In genomic region chr19:5001666-5002406, GRCm38 (mm10) we compare ENCODE assay signal across 8 mouse cellular contexts. TPM values are rescaled to one million over a fixed set of nuclear protein-coding genes. Genes with fewer than 3 reads are reported as not detected.
A peak's percentile ranks its signal among the peaks of the same experiment; 100 is the strongest.
DNase-seq lines count a peak whose midpoint lies in the region; ATAC-seq and TF ChIP-seq lines count a peak whose summit lies in the region.

No protein-coding gene starts in this region.

- peak overlapping the region; percentile 55; the same call in 1 of the 2 replicates for H3K27ac ChIP-seq in forebrain, embryonic 11.5 days (ENCODE audit: low read depth, low read length)
- H3K27ac ChIP-seq in heart, postnatal 0 days (ENCODE audit: low read depth), result no peak overlapping the region
- no peak overlapping the region for H3K27ac ChIP-seq in liver, embryonic 14.5 days
- peak overlapping the region; percentile 92 for H3K27ac ChIP-seq in neural tube, embryonic 13.5 days (replicated peaks)
- peak overlapping the region; percentile 78 for H3K27ac ChIP-seq in stomach, postnatal 0 days (replicated peaks)

- TF ChIP-seq EP300 in heart, postnatal 0 days (IDR thresholded peaks at IDR 0.05; ENCODE audit: low read depth), result no peak
- TF ChIP-seq EP300 in liver, embryonic 14.5 days (IDR thresholded peaks at IDR 0.05; ENCODE audit: low read depth), result no peak
- no peak for TF ChIP-seq EP300 in stomach, postnatal 0 days (optimal IDR thresholded peaks at IDR 0.05)

- DNase-seq in CD8-positive naive resting alpha-beta T cell, adult 2 months (ENCODE audit: low read depth in 2 of 2, low spot score in 2 of 2), result peak; percentile 83 to 88
- DNase-seq in c-Kit-positive CD71-negative TER-119-negative erythroid progenitor cells, embryonic 14.5 days (ENCODE audit: low read depth), result peak; percentile 79
- peak; percentile 92 for DNase-seq in forebrain, embryonic 11.5 days (ENCODE audit: low spot score)
- DNase-seq in heart, postnatal 0 days (ENCODE audit: low spot score), result peak; percentile 70
- peak; percentile 57 to 83 for DNase-seq in kidney, postnatal 36 days
- peak in 2 of 3 experiments; percentile 32 to 37 for DNase-seq in liver, embryonic 14.5 days (ENCODE audit: low read depth in 3 of 3, low spot score in 3 of 3)
- DNase-seq in stomach, postnatal 0 days (ENCODE audit: low spot score), result peak; percentile 76

- peak overlapping the region; percentile 49 for H3K9ac ChIP-seq in forebrain, embryonic 11.5 days (ENCODE audit: low read length)
- no peak overlapping the region for H3K9ac ChIP-seq in heart, postnatal 0 days (replicated peaks; ENCODE audit: low read depth, low read length)
- no peak overlapping the region for H3K9ac ChIP-seq in liver, embryonic 14.5 days (replicated peaks)
- peak overlapping the region; percentile 70 for H3K9ac ChIP-seq in neural tube, embryonic 13.5 days
- no peak overlapping the region for H3K9ac ChIP-seq in stomach, postnatal 0 days (ENCODE audit: low read length)

- H3K4me3 ChIP-seq in forebrain, embryonic 11.5 days (ENCODE audit: low read depth, low read length), result peak overlapping the region; percentile 29
- H3K4me3 ChIP-seq in heart, postnatal 0 days (ENCODE audit: low read depth, low read length), result peak overlapping the region; percentile 18; the same call in 1 of the 2 replicates
- no peak overlapping the region for H3K4me3 ChIP-seq in liver, embryonic 14.5 days (ENCODE audit: insufficient read depth in 1 of 2, low read depth in 2 of 2, low read length in 2 of 2)
- H3K4me3 ChIP-seq in neural tube, embryonic 13.5 days, result peak overlapping the region; percentile 33
- H3K4me3 ChIP-seq in stomach, postnatal 0 days (ENCODE audit: low read depth, low read length), result peak overlapping the region; percentile 8; the same call in 1 of the 2 replicates

- no peaks in the 10 kb centered on the region for H3K9me3 ChIP-seq in forebrain, embryonic 11.5 days (ENCODE audit: control insufficient read depth, low read length)
- no peaks in the 10 kb centered on the region for H3K9me3 ChIP-seq in heart, postnatal 0 days (replicated peaks; ENCODE audit: control insufficient read depth, low read length)
- no peaks in the 10 kb centered on the region for H3K9me3 ChIP-seq in liver, embryonic 14.5 days (ENCODE audit: control insufficient read depth, low read length)
- H3K9me3 ChIP-seq in neural tube, embryonic 13.5 days, result no peaks in the 10 kb centered on the region
- no peaks in the 10 kb centered on the region for H3K9me3 ChIP-seq in stomach, postnatal 0 days (ENCODE audit: control insufficient read depth, low read length)

- ATAC-seq in forebrain, embryonic 11.5 days (replicated peaks; ENCODE audit: low FRiP score), result peak; percentile 95
- peak; percentile 85 for ATAC-seq in heart, postnatal 0 days (ENCODE audit: insufficient read depth, low read depth)
- no peak for ATAC-seq in liver, embryonic 14.5 days (ENCODE audit: insufficient read depth)
- ATAC-seq in neural tube, embryonic 13.5 days (ENCODE audit: low read depth), result peak; percentile 98
- ATAC-seq in stomach, postnatal 0 days (ENCODE audit: low FRiP score, low TSS enrichment), result peak; percentile 90

- no peaks in the 10 kb centered on the region for H3K36me3 ChIP-seq in forebrain, embryonic 11.5 days (ENCODE audit: control insufficient read depth, insufficient read depth, low read length)
- no peaks in the 10 kb centered on the region for H3K36me3 ChIP-seq in heart, postnatal 0 days (replicated peaks; ENCODE audit: control insufficient read depth, insufficient read depth, low read length)
- no peaks in the 10 kb centered on the region for H3K36me3 ChIP-seq in liver, embryonic 14.5 days (replicated peaks; ENCODE audit: control insufficient read depth, insufficient read depth, low read depth)
- H3K36me3 ChIP-seq in neural tube, embryonic 13.5 days, result no peaks in the 10 kb centered on the region
- no peaks in the 10 kb centered on the region for H3K36me3 ChIP-seq in stomach, postnatal 0 days (ENCODE audit: control insufficient read depth, insufficient read depth, low read length)

- H3K4me2 ChIP-seq in forebrain, embryonic 11.5 days (ENCODE audit: low read depth, low read length, severe bottlenecking), result peak overlapping the region; percentile 63
- peak overlapping the region; percentile 53 for H3K4me2 ChIP-seq in heart, postnatal 0 days (ENCODE audit: low read depth, low read length)
- no peak overlapping the region for H3K4me2 ChIP-seq in liver, embryonic 14.5 days (ENCODE audit: low read depth)
- H3K4me2 ChIP-seq in neural tube, embryonic 13.5 days, result peak overlapping the region; percentile 63
- H3K4me2 ChIP-seq in stomach, postnatal 0 days (replicated peaks; ENCODE audit: low read depth), result peak overlapping the region; percentile 44

- TF ChIP-seq CTCF in heart, postnatal 0 days (IDR thresholded peaks at IDR 0.05; ENCODE audit: low read depth), result peak; percentile 91
- TF ChIP-seq CTCF in liver, embryonic 14.5 days (IDR thresholded peaks at IDR 0.05; ENCODE audit: low read depth), result peak; percentile 88
- peak; percentile 89 for TF ChIP-seq CTCF in stomach, postnatal 0 days (IDR thresholded peaks at IDR 0.05; ENCODE audit: low read depth)

- H3K27me3 ChIP-seq in forebrain, embryonic 11.5 days (ENCODE audit: control insufficient read depth, insufficient read depth, low read length), result 0 out of 2 replicates have a peak, but pooled peaks cover 2% of the 10 kb centered on the region
- no peaks in the 10 kb centered on the region for H3K27me3 ChIP-seq in heart, postnatal 0 days (ENCODE audit: control insufficient read depth, insufficient read depth, low read length)
- H3K27me3 ChIP-seq in liver, embryonic 14.5 days (ENCODE audit: control insufficient read depth, insufficient read depth, low read length), result no peaks in the 10 kb centered on the region; the same call in 1 of the 2 replicates
- H3K27me3 ChIP-seq in neural tube, embryonic 13.5 days, result peaks cover 25% of the 10 kb centered on the region
- H3K27me3 ChIP-seq in stomach, postnatal 0 days (ENCODE audit: control insufficient read depth, insufficient read depth, low read length), result no peaks in the 10 kb centered on the region

- H3K4me1 ChIP-seq in forebrain, embryonic 11.5 days (replicated peaks; ENCODE audit: control insufficient read depth, insufficient read depth, low read length), result no peaks in the 10 kb centered on the region
- peaks cover 8% of the 10 kb centered on the region; the same call in 1 of the 2 replicates for H3K4me1 ChIP-seq in heart, postnatal 0 days (ENCODE audit: control insufficient read depth, insufficient read depth)
- H3K4me1 ChIP-seq in liver, embryonic 14.5 days (replicated peaks; ENCODE audit: control insufficient read depth in 2 of 2, insufficient read depth in 2 of 2, low read length in 1 of 2), result no peaks in the 10 kb centered on the region
- peaks cover 29% of the 10 kb centered on the region for H3K4me1 ChIP-seq in neural tube, embryonic 13.5 days (replicated peaks)
- H3K4me1 ChIP-seq in stomach, postnatal 0 days (replicated peaks; ENCODE audit: control insufficient read depth, insufficient read depth), result no peaks in the 10 kb centered on the region

- under 1% methylated on average over 39 of the region's 39 CpGs for WGBS in forebrain, embryonic 11.5 days
- under 1% methylated on average over 39 of the region's 39 CpGs for WGBS in heart, postnatal 0 days
- WGBS in liver, embryonic 14.5 days (ENCODE audit: insufficient replicate concordance), result 3% methylated on average over 39 of the region's 39 CpGs
- under 1% methylated on average over 39 of the region's 39 CpGs for WGBS in neural tube, embryonic 13.5 days
- under 1% methylated on average over 39 of the region's 39 CpGs for WGBS in stomach, postnatal 0 days

RNA-seq across cellular contexts. Expression of gene Npas4, which starts 11.7 kb away (rescaled TPM):
- not detected in 2 replicates for polyA plus RNA-seq in forebrain, embryonic 11.5 days (2014; fragmentation: Nextera tagmentation; extraction: Ambion mirVana)
- 0.15 TPM in 1 of 2 replicates, not detected in the other for total RNA-seq in heart, postnatal 0 days (2014; rRNA removed; ENCODE audit: low replicate concordance)
- 0.03 TPM in 1 of 2 replicates, not detected in the other for polyA plus RNA-seq in heart, postnatal 0 days (2015; fragmentation: Nextera tagmentation; extraction: Ambion mirVana)
- polyA plus RNA-seq in liver, embryonic 14.5 days (2012; rRNA removed), result 0.11 and 0.12 TPM in 2 replicates
- not detected in 2 replicates for polyA plus RNA-seq in liver, embryonic 14.5 days (2014; fragmentation: Nextera tagmentation; extraction: Ambion mirVana)
- 0.12 and 0.25 TPM in 2 replicates for polyA plus RNA-seq in neural tube, embryonic 13.5 days (2015; fragmentation: Nextera tagmentation; extraction: Ambion mirVana)
- polyA plus RNA-seq in stomach, postnatal 0 days (2015; fragmentation: Nextera tagmentation; extraction: Ambion mirVana), result 0.08 and 0.12 TPM in 2 replicates

RNA-seq across cellular contexts. Expression of gene Slc29a2, which starts 21.8 kb away (rescaled TPM):
- 5.5 and 8.3 TPM in 2 replicates for polyA plus RNA-seq in forebrain, embryonic 11.5 days (2014; fragmentation: Nextera tagmentation; extraction: Ambion mirVana)
- total RNA-seq in heart, postnatal 0 days (2014; rRNA removed; ENCODE audit: low replicate concordance), result 13.8 and 17.3 TPM in 2 replicates
- 11.5 and 11.7 TPM in 2 replicates for polyA plus RNA-seq in heart, postnatal 0 days (2015; fragmentation: Nextera tagmentation; extraction: Ambion mirVana)
- polyA plus RNA-seq in liver, embryonic 14.5 days (2012; rRNA removed), result 2.5 and 3.8 TPM in 2 replicates
- polyA plus RNA-seq in liver, embryonic 14.5 days (2014; fragmentation: Nextera tagmentation; extraction: Ambion mirVana), result 0.76 and 0.96 TPM in 2 replicates
- 7.9 TPM in 2 replicates for polyA plus RNA-seq in neural tube, embryonic 13.5 days (2015; fragmentation: Nextera tagmentation; extraction: Ambion mirVana)
- polyA plus RNA-seq in stomach, postnatal 0 days (2015; fragmentation: Nextera tagmentation; extraction: Ambion mirVana), result 1.7 and 1.8 TPM in 2 replicates

RNA-seq across cellular contexts. Expression of gene B4gat1, which starts 36.8 kb away (rescaled TPM):
- polyA plus RNA-seq in forebrain, embryonic 11.5 days (2014; fragmentation: Nextera tagmentation; extraction: Ambion mirVana), result 35.2 and 40.4 TPM in 2 replicates
- 46.2 and 58.3 TPM in 2 replicates for total RNA-seq in heart, postnatal 0 days (2014; rRNA removed; ENCODE audit: low replicate concordance)
- polyA plus RNA-seq in heart, postnatal 0 days (2015; fragmentation: Nextera tagmentation; extraction: Ambion mirVana), result 47.4 and 48.2 TPM in 2 replicates
- 3.4 and 4.2 TPM in 2 replicates for polyA plus RNA-seq in liver, embryonic 14.5 days (2012; rRNA removed)
- 6.5 TPM in 2 replicates for polyA plus RNA-seq in liver, embryonic 14.5 days (2014; fragmentation: Nextera tagmentation; extraction: Ambion mirVana)
- polyA plus RNA-seq in neural tube, embryonic 13.5 days (2015; fragmentation: Nextera tagmentation; extraction: Ambion mirVana), result 61.1 and 64.5 TPM in 2 replicates
- polyA plus RNA-seq in stomach, postnatal 0 days (2015; fragmentation: Nextera tagmentation; extraction: Ambion mirVana), result 22.3 and 23.6 TPM in 2 replicates

RNA-seq across cellular contexts. Expression of gene AC124502.3, which starts 36.9 kb away (rescaled TPM):
- 4.0 and 4.2 TPM in 2 replicates for polyA plus RNA-seq in forebrain, embryonic 11.5 days (2014; fragmentation: Nextera tagmentation; extraction: Ambion mirVana)
- 1.7 TPM in 1 of 2 replicates, not detected in the other for total RNA-seq in heart, postnatal 0 days (2014; rRNA removed; ENCODE audit: low replicate concordance)
- polyA plus RNA-seq in heart, postnatal 0 days (2015; fragmentation: Nextera tagmentation; extraction: Ambion mirVana), result 0.97 and 1.4 TPM in 2 replicates
- polyA plus RNA-seq in liver, embryonic 14.5 days (2012; rRNA removed), result 0.19 and 0.29 TPM in 2 replicates
- polyA plus RNA-seq in liver, embryonic 14.5 days (2014; fragmentation: Nextera tagmentation; extraction: Ambion mirVana), result 0.13 and 0.59 TPM in 2 replicates
- 3.1 and 5.1 TPM in 2 replicates for polyA plus RNA-seq in neural tube, embryonic 13.5 days (2015; fragmentation: Nextera tagmentation; extraction: Ambion mirVana)
- polyA plus RNA-seq in stomach, postnatal 0 days (2015; fragmentation: Nextera tagmentation; extraction: Ambion mirVana), result 0.24 and 1.1 TPM in 2 replicates

RNA-seq across cellular contexts. Expression of gene Brms1, which starts 39.3 kb away (rescaled TPM):
- 58.4 and 62.6 TPM in 2 replicates for polyA plus RNA-seq in forebrain, embryonic 11.5 days (2014; fragmentation: Nextera tagmentation; extraction: Ambion mirVana)
- total RNA-seq in heart, postnatal 0 days (2014; rRNA removed; ENCODE audit: low replicate concordance), result 1.9 and 13.6 TPM in 2 replicates
- polyA plus RNA-seq in heart, postnatal 0 days (2015; fragmentation: Nextera tagmentation; extraction: Ambion mirVana), result 20.0 and 20.4 TPM in 2 replicates
- 17.3 and 19.9 TPM in 2 replicates for polyA plus RNA-seq in liver, embryonic 14.5 days (2012; rRNA removed)
- polyA plus RNA-seq in liver, embryonic 14.5 days (2014; fragmentation: Nextera tagmentation; extraction: Ambion mirVana), result 24.5 and 26.4 TPM in 2 replicates
- 43.5 and 51.7 TPM in 2 replicates for polyA plus RNA-seq in neural tube, embryonic 13.5 days (2015; fragmentation: Nextera tagmentation; extraction: Ambion mirVana)
- 42.3 and 45.6 TPM in 2 replicates for polyA plus RNA-seq in stomach, postnatal 0 days (2015; fragmentation: Nextera tagmentation; extraction: Ambion mirVana)

Comparison
In these comparisons a context has a peak if more than half of its experiments do, and no peak if none do; other contexts are left out.
1. DNase-seq: peak in every context shown above with its lines; median percentile 92 in forebrain, embryonic 11.5 days; 86 in CD8-positive naive resting alpha-beta T cell, adult 2 months; 79 in c-Kit-positive CD71-negative TER-119-negative erythroid progenitor cells, embryonic 14.5 days; 76 in stomach, postnatal 0 days; 70 in heart, postnatal 0 days; 70 in kidney, postnatal 36 days; 34 in liver, embryonic 14.5 days.
2. H3K27ac ChIP-seq: peak in forebrain, embryonic 11.5 days (single experiment), neural tube, embryonic 13.5 days (single experiment) and stomach, postnatal 0 days (single experiment); none in heart, postnatal 0 days (single experiment) and liver, embryonic 14.5 days (single experiment).
3. H3K4me3 ChIP-seq: peak in forebrain, embryonic 11.5 days (single experiment), heart, postnatal 0 days (single experiment), neural tube, embryonic 13.5 days (single experiment) and stomach, postnatal 0 days (single experiment); none in liver, embryonic 14.5 days (0 of 2).
4. H3K9ac ChIP-seq: peak in forebrain, embryonic 11.5 days (single experiment) and neural tube, embryonic 13.5 days (single experiment); none in heart, postnatal 0 days (single experiment), liver, embryonic 14.5 days (single experiment) and stomach, postnatal 0 days (single experiment).
5. Peak in every context shown above with its lines, with median percentiles within 50 percentile points of each other: CTCF ChIP-seq.